Mouse (Mus musculus): Measurements from ENCODE around the gene Atp6v0a4.

Gene Atp6v0a4

DNA sequence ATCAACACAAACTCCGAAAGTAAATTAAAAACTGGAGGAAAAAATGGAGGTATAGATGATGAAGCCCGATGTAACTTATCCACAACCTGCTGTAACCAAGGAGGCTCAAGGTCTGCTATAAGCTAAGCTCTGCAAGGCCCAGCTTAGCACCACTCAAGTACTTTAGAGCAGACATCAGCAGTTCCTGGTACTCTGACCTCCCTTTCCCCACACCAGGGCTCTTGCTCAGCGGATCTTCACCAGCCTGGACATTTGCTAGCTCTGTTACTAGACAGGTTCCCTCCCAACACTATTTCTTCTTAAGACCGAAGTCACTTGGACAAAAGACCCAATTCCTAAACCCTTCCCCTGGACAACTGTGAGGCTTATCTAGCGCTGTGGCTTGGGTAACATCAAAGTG lies 496 bp upstream of the Atp6v0a4 start:
- no peak for DNase-seq (ENCODE audit: low read depth, low spot score)

DNA sequence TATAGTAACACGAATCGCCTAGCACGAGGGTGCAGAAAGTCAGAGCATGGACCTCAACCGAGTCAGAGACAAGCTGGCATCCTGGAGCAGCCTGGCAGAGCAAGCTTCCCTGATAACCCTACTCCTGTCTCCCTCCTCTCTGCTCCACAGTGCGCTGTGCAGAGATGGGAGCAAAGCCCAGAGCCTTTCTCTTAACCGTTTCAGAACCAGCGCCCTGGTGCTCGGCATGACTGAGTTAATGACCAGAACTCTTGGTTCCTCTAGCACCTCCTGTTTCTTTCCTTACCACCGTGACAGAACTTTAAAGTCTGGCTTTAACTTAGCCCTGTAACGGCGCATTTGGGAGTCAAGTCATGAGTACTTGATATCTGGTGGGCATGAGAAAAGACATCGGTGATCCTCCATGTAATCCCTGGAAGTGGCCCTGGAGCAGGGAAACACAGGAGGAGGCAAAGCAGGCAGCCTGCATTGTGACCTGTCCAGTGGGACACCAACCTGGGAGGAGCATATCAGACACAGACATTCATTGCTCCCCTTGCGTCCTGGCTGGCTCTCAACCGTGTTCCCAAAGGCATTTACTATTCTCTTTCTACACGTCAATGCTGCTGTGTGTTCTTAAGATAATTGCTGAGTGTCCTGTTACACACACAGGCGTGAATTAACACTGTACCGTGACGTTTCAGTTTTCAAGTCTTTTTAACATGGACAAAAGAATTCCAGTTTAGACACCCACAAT lies 747 bp downstream of the Atp6v0a4 start:
- no peak for DNase-seq (ENCODE audit: low read depth, low spot score)

DNA sequence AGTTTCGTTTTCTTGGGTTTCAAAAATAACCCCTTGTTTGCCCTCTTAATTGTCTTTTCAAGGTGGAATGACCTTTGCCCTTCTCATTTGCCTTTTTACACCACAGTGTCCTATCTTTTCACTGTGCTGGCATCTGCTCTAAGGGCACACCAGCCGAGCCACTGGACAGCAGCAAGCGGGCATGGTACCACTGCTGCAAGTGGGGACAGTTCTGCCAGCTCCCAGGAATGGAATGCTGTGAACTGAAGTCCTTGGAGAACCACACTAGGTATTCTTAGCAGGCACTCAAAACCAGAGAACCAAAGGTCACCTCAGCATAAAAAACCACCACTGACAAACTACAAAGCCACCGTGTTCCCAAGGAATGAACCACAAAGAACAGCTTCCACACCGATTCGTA lies 1.6 kb downstream of the Atp6v0a4 start:
- DNase-seq (ENCODE audit: low read depth, low spot score): no peak

DNA sequence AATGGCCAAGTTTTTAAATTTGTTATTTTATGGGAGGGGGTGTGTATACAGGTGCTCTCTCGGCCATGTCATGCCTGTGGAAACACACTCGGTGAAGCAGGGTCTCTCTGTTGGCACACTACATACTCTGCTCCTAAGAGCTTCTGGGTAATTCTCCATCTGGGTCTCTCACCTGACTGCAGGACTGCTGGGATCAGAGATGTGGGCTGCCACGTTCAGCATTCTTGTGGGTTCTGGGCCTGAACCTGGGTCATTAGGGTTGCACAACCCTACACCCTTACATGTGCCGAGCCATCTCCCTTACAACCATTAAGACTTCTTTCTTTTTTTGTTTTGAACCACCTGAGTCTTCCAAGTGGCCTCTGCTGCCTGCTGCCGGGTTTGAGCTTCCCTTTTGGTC lies 2.5 kb downstream of the Atp6v0a4 start:
- DNase-seq (ENCODE audit: low read depth, low spot score): no peak

- no peak for DNase-seq (ENCODE audit: low read depth, low spot score)
Measured at GRCm38 (mm10) chr6:38120681-38121371, 3.6 kb downstream of the Atp6v0a4 start.

- DNase-seq (ENCODE audit: low read depth, low spot score): no peak
Measured at GRCm38 (mm10) chr6:38118341-38118740, 6.0 kb downstream of the Atp6v0a4 start.

GRCm38 (mm10) chr6:38116107-38116770 lies 8.1 kb downstream of the Atp6v0a4 start:
- no peak for DNase-seq (ENCODE audit: low read depth, low spot score)

- no peak for DNase-seq (ENCODE audit: low read depth, low spot score)
Measured at GRCm38 (mm10) chr6:38110859-38111258, 13.5 kb downstream of the Atp6v0a4 start.

- DNase-seq (ENCODE audit: low read depth, low spot score): no peak
Measured at GRCm38 (mm10) chr6:38109871-38110270, 14.5 kb downstream of the Atp6v0a4 start.

DNA sequence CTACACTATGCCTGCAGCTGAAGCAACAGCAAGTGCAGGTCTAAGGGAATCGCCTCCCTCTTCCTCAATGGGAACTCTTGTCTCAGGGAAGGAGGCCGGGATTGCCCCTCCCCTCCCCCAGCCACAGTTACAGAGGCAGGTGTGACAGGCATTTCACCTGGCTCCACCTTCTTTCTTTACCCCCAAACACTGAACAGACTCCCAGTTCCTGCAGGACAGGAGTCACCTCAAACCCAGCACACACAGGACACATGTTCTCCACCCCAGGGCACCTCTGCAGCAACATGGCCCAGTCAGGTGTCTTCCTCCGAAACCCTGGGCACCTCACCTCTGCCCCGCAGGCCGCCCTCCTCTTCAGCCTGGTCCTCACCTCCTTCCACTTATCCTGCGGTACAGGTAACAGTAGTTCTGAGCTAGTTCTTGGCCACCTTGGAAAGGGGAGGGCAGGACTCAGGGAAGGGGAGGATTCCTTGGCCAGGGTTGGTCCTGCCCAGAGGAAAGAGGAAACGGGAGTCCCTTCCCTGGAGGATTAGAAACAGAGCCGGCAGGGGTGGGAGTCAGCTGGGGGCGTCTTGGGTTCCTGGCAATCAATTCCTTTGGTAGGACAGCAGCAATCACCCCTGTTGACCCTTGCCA lies 15.1 kb downstream of the Atp6v0a4 start, which contains the start of gene Tmem213:
Gene Tmem213, plus strand, starts transcription at position 96 of the 636 bp plus-strand sequence.
- no peak for DNase-seq (ENCODE audit: low read depth, low spot score)

- no peak for DNase-seq (ENCODE audit: low read depth, low spot score)
Measured at GRCm38 (mm10) chr6:38108449-38108848, 15.9 kb downstream of the Atp6v0a4 start.

- DNase-seq (ENCODE audit: low read depth, low spot score): no peak
Measured at GRCm38 (mm10) chr6:38105924-38106323, 18.5 kb downstream of the Atp6v0a4 start.

GRCm38 (mm10) chr6:38103775-38104174 lies 20.6 kb downstream of the Atp6v0a4 start:
- no peak for DNase-seq (ENCODE audit: low read depth, low spot score)

DNA sequence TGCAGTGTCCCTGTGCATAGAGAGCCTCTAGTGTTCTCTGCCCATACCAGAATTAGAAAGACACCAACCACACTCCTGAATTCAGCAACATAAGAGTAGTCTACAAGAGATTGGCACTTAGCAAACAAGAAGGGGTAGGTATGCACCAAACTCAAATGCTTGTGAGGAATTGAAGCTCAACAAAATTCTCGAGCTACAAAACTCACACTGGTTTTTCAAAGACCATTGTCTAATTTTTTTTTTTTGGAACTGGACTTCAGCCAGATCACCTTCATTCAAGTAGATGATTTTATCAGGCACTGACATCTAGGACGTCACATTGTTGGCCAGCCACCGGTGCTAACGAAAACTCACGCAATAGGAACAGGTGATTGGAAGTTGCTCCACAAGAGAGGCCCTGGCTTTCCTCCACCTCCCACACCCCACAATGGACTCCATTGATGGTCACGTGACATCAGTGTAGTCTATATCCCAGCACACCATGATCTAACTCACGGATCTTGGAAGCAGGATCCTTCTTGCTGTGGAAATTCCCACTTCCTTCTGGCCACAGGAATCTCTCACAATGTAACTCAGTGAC lies 22.1 kb downstream of the Atp6v0a4 start:
- DNase-seq (ENCODE audit: low read depth, low spot score): no peak

GRCm38 (mm10) chr6:38096961-38097370 lies 27.4 kb downstream of the Atp6v0a4 start:
- DNase-seq (ENCODE audit: low read depth, low spot score): no peak

GRCm38 (mm10) chr6:38094701-38095100 lies 29.7 kb downstream of the Atp6v0a4 start:
- DNase-seq (ENCODE audit: low read depth, low spot score): no peak

DNA sequence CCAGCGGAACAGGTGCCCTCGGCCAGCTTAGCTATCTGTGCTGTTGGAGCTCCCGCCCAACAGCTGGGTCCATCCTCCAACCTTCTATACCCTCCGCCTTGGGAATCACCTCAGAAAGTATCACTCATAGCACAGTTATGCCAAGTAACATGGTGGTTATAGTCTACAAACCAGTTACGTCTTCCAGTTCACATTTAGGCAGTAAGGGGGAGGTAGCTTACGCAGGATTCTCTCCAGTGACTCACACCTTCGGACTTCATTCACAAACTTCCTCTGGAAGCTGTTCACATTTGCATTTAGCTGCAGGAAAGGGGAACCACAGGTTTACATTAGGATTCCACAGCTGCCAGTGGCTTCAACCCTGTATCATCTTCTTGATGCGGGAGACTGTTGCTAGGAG lies 31.8 kb downstream of the Atp6v0a4 start:
- no peak for DNase-seq (ENCODE audit: low read depth, low spot score)

GRCm38 (mm10) chr6:38087242-38088026 lies 37.0 kb downstream of the Atp6v0a4 start:
- no peak for DNase-seq (ENCODE audit: low read depth, low spot score)

- DNase-seq (ENCODE audit: low read depth, low spot score): no peak
Measured at GRCm38 (mm10) chr6:38083204-38083603, 41.2 kb downstream of the Atp6v0a4 start.

- no peak for DNase-seq (ENCODE audit: low read depth, low spot score)
Measured at GRCm38 (mm10) chr6:38081727-38082341, 42.6 kb downstream of the Atp6v0a4 start.
